Mouse (Mus musculus): ENCODE data around the gene Rubcn.

GRCm38 (mm10) chr16:32861813-32862385 is 15.7 kb downstream of the Rubcn start:
- TF ChIP-seq CTCF (IDR thresholded peaks at IDR 0.05; ENCODE audit: low read depth, low read length) (no peak), POLR2A (IDR thresholded peaks at IDR 0.05; ENCODE audit: borderline replicate concordance, low read depth, low read length) (no peak)
